Mouse (Mus musculus): ENCODE data around the gene Snrnp35.

Snrnp35 gene

GRCm38 (mm10) chr5:124482966-124483654 lies at the start of gene Snrnp35:
Snrnp35 (plus strand) TSS chr5:124483134.
- DNase-seq (ENCODE audit: low spot score in 2 of 2): peak; percentile 91

GRCm38 (mm10) chr5:124438229-124438628 lies 44.7 kb upstream of the Snrnp35 start:
- DNase-seq (ENCODE audit: low spot score in 2 of 2): no peak

- DNase-seq (ENCODE audit: low spot score in 2 of 2): no peak
Observed at GRCm38 (mm10) chr5:124438746-124439145, 44.2 kb upstream of the Snrnp35 start.

GRCm38 (mm10) chr5:124439447-124440093 lies 43.4 kb upstream of the Snrnp35 start, which contains the start of gene Kmt5a:
Kmt5a (plus strand) TSS chr5:124439930.
- peak; percentile 92 to 94 for DNase-seq (ENCODE audit: low spot score in 2 of 2)

GRCm38 (mm10) chr5:124440094-124440701 lies 42.7 kb upstream of the Snrnp35 start:
- DNase-seq (ENCODE audit: low spot score in 2 of 2): no peak

- no peak for DNase-seq (ENCODE audit: low spot score in 2 of 2)
Observed at GRCm38 (mm10) chr5:124442628-124443027, 40.3 kb upstream of the Snrnp35 start.

GRCm38 (mm10) chr5:124444208-124444607 lies 38.7 kb upstream of the Snrnp35 start:
- no peak for DNase-seq (ENCODE audit: low spot score in 2 of 2)

GRCm38 (mm10) chr5:124444661-124445561 lies 38.0 kb upstream of the Snrnp35 start:
- DNase-seq (ENCODE audit: low spot score in 2 of 2): peak in 1 of 2 experiments; percentile 66

GRCm38 (mm10) chr5:124445621-124446293 lies 37.2 kb upstream of the Snrnp35 start:
- DNase-seq (ENCODE audit: low spot score in 2 of 2): peak in 1 of 2 experiments; percentile 46

- DNase-seq (ENCODE audit: low spot score in 2 of 2): peak in 1 of 2 experiments; percentile 74
Observed at GRCm38 (mm10) chr5:124446301-124446881, 36.5 kb upstream of the Snrnp35 start.

GRCm38 (mm10) chr5:124449494-124449893 lies 33.4 kb upstream of the Snrnp35 start:
- no peak for DNase-seq (ENCODE audit: low spot score in 2 of 2)

- DNase-seq (ENCODE audit: low spot score in 2 of 2): no peak
Observed at GRCm38 (mm10) chr5:124450051-124450450, 32.9 kb upstream of the Snrnp35 start.

GRCm38 (mm10) chr5:124450641-124451340 lies 32.1 kb upstream of the Snrnp35 start:
- no peak for DNase-seq (ENCODE audit: low spot score in 2 of 2)

- no peak for DNase-seq (ENCODE audit: low spot score in 2 of 2)
Observed at GRCm38 (mm10) chr5:124452494-124453228, 30.3 kb upstream of the Snrnp35 start.

- DNase-seq (ENCODE audit: low spot score in 2 of 2): no peak
Observed at GRCm38 (mm10) chr5:124453339-124454081, 29.4 kb upstream of the Snrnp35 start.

- no peak for DNase-seq (ENCODE audit: low spot score in 2 of 2)
Observed at GRCm38 (mm10) chr5:124454082-124454419, 28.9 kb upstream of the Snrnp35 start.

GRCm38 (mm10) chr5:124456762-124457161 lies 26.2 kb upstream of the Snrnp35 start:
- no peak for DNase-seq (ENCODE audit: low spot score in 2 of 2)

- DNase-seq (ENCODE audit: low spot score in 2 of 2): peak in 1 of 2 experiments; percentile 39
Observed at GRCm38 (mm10) chr5:124460922-124461321, 22.0 kb upstream of the Snrnp35 start.
